Mouse (Mus musculus) hindbrain, embryonic 12.5 days (tissue): ENCODE results near the gene Mmp19. TPM values are rescaled to one million over a fixed set of nuclear protein-coding genes. Genes with fewer than 3 reads are reported as not detected.

Source experiments
- ATAC-seq: fragments of 200-750 bp; cut with Nextera tagmentation; 2 replicates; pipeline ENCODE4 v1.8.0; 2017; ENCODE audit warnings: moderate TSS enrichment; ENCODE audit not compliant: low FRiP score
- H3K27ac ChIP-seq: fragments of 300-500 bp; sonication (generic); 2 replicates; pipeline ENCODE4 v1.5.1; 2016; ENCODE audit warnings: mild to moderate bottlenecking
- H3K27me3 ChIP-seq: fragments of 300-500 bp; sonication (generic); 2 replicates; pipeline ENCODE4 v1.6.1; 2016; ENCODE audit warnings: mild to moderate bottlenecking
- H3K36me3 ChIP-seq: fragments of 300-500 bp; sonication (generic); 2 replicates; pipeline ENCODE4 v1.6.1; 2016; ENCODE audit warnings: mild to moderate bottlenecking
- H3K4me1 ChIP-seq: fragments of 300-500 bp; sonication (generic); 2 replicates; pipeline ENCODE4 v1.6.1; 2016
- H3K4me2 ChIP-seq: fragments of 300-500 bp; sonication (generic); replicated peaks from 2 replicates; pipeline ENCODE4 v1.6.1; 2016; ENCODE audit warnings: mild to moderate bottlenecking
- H3K4me3 ChIP-seq: fragments of 300-500 bp; sonication (generic); 2 replicates; pipeline ENCODE4 v1.5.1; 2016; ENCODE audit warnings: mild to moderate bottlenecking
- H3K9ac ChIP-seq: fragments of 300-500 bp; sonication (generic); 2 replicates; pipeline ENCODE4 v1.6.1; 2016; ENCODE audit warnings: mild to moderate bottlenecking, moderate library complexity
- H3K9me3 ChIP-seq: fragments of 300-500 bp; sonication (generic); replicated peaks from 2 replicates; pipeline ENCODE4 v1.6.1; 2016; ENCODE audit warnings: mild to moderate bottlenecking
- WGBS: fragments of 180-500 bp; shearing (Covaris S2); methylation state at CpG from one replicate; pipeline ENCODE4 v1.1.7; 2016; 5-methylcytosine and 5-hydroxymethylcytosine counted together
- polyA plus RNA-seq: library from polyadenylated mRNA; unstranded; fragments of >200 nt; fragmentation: Nextera tagmentation; extraction: Ambion mirVana; gene quantifications from 2 replicates; pipeline ENCODE4 v1.2.1, GENCODE M21; 2016

Mmp19 gene
- polyA plus RNA-seq, 1 experiment from 2014 or later = 0.63 TPM

DNA sequence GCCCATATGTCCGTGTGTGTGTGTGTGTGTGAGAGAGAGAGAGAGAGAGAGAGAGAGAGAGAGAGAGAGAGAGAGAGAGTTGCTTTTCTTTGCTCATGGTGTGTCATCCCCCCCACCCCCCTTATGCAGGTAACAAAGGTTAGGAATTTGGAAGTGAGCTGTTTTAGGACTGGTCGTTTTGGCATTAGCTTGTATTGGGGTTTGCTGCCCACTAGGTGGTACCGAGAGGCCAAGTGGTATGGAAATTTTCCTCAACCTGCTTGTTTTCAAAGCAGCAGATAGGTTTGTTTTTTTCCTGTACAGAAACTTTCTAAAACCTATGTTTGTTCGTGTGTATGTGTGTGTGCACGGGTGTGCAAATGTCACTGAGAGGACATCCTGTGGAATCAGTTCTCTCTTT lies 17.0 kb upstream of the Mmp19 start:
- no peaks in the 10 kb centered on the region for H3K27me3 ChIP-seq
- H3K4me2 ChIP-seq = no peak overlapping the region
- ATAC-seq = no peak
- no peak overlapping the region for H3K27ac ChIP-seq
- H3K9ac ChIP-seq = no peak overlapping the region
- H3K4me1 ChIP-seq = no peaks in the 10 kb centered on the region
- H3K4me3 ChIP-seq = no peak overlapping the region
- no peaks in the 10 kb centered on the region for H3K36me3 ChIP-seq
- no peaks in the 10 kb centered on the region for H3K9me3 ChIP-seq
- 35% methylated on average over 5 of the region's 5 CpGs for whole genome bisulfite sequencing

GRCm38 (mm10) chr10:128778441-128778840 lies 12.3 kb upstream of the Mmp19 start:
- ATAC-seq = no peak
- Histone ChIP-seq H3K4me3 (no peak overlapping the region), H3K36me3 (no peaks in the 10 kb centered on the region), H3K9me3 (no peaks in the 10 kb centered on the region), H3K9ac (no peak overlapping the region), H3K27ac (no peak overlapping the region), H3K4me2 (no peak overlapping the region), H3K4me1 (no peaks in the 10 kb centered on the region), H3K27me3 (no peaks in the 10 kb centered on the region)
- WGBS = 88% methylated on average over 2 of the region's 2 CpGs

- WGBS = 29% methylated on average over 8 of the region's 8 CpGs
- ATAC-seq = no peak
- Histone ChIP-seq H3K27me3 (no peaks in the 10 kb centered on the region), H3K9ac (no peak overlapping the region), H3K36me3 (no peaks in the 10 kb centered on the region), H3K27ac (no peak overlapping the region), H3K4me2 (no peak overlapping the region), H3K4me1 (no peaks in the 10 kb centered on the region), H3K4me3 (no peak overlapping the region), H3K9me3 (peaks cover 5% of the 10 kb centered on the region; the same call in 1 of the 2 replicates)
Observed at GRCm38 (mm10) chr10:128779011-128779795, 11.5 kb upstream of the Mmp19 start.

- no peaks in the 10 kb centered on the region for H3K27me3 ChIP-seq
- no peak overlapping the region for H3K4me3 ChIP-seq
- H3K4me2 ChIP-seq = no peak overlapping the region
- no peak overlapping the region for H3K9ac ChIP-seq
- 86% methylated on average over 1 of the region's 1 CpGs for WGBS
- H3K36me3 ChIP-seq = no peaks in the 10 kb centered on the region
- no peaks in the 10 kb centered on the region for H3K4me1 ChIP-seq
- H3K27ac ChIP-seq = no peak overlapping the region
- no peak for ATAC-seq
- peaks cover 10% of the 10 kb centered on the region; the same call in 1 of the 2 replicates for H3K9me3 ChIP-seq
Observed at GRCm38 (mm10) chr10:128780200-128780599, 10.5 kb upstream of the Mmp19 start.

DNA sequence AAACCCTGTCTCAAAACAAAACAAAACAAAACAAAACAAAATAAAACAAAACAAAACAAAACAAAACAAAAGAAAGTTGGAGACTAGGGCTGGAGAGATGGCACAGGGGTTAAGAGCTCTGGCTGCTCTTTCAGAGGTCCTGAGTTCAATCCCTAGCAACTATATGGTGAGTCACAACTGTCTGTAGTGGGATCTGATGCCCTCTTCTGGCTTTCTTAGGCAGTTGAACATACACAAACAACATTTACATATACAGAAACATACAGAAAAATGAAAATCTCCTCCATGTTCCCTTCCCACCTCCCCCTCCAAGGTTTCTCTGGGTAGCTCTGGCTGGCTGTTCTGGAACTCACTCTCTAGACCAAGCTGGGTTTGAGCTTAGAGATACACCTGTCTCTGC lies 1.3 kb downstream of the Mmp19 start:
- Histone ChIP-seq H3K9me3 (no peaks in the 10 kb centered on the region), H3K4me2 (no peak overlapping the region), H3K9ac (no peak overlapping the region), H3K27ac (no peak overlapping the region), H3K4me1 (no peaks in the 10 kb centered on the region), H3K4me3 (no peak overlapping the region), H3K27me3 (no peaks in the 10 kb centered on the region), H3K36me3 (no peaks in the 10 kb centered on the region)
- ATAC-seq = no peak

DNA sequence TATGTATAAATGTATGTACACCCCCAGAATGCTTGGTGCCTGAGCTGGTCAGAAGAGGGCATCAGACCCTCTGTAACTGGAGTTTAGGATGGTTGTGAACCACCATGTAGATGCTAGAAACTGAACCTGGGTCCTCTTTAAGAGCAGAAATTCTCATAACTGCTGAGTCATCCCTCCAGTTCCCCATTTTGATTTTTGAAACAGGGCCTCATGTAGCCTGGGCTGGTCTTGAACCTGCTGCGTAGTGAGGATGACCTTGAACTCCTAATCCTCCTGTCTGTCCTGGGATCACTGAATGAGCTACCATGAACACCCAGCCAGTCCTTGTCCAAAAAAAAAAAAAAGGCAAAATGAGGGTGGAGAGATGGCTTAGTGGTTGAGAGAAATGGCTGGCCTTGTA lies 2.5 kb downstream of the Mmp19 start:
- no peak for ATAC-seq
- 100% methylated on average over 1 of the region's 1 CpGs for WGBS

GRCm38 (mm10) chr10:128794391-128794790 lies 3.7 kb downstream of the Mmp19 start:
- H3K9me3 ChIP-seq = no peaks in the 10 kb centered on the region
- no peak overlapping the region for H3K9ac ChIP-seq
- no peak overlapping the region for H3K27ac ChIP-seq
- WGBS = 93% methylated on average over 5 of the region's 5 CpGs
- ATAC-seq = no peak
- peaks cover 10% of the 10 kb centered on the region; the same call in 1 of the 2 replicates for H3K36me3 ChIP-seq
- H3K4me3 ChIP-seq = no peak overlapping the region
- H3K4me1 ChIP-seq = no peaks in the 10 kb centered on the region
- H3K27me3 ChIP-seq = no peaks in the 10 kb centered on the region
- no peak overlapping the region for H3K4me2 ChIP-seq

More for the DNA sequence above, 2.5 kb downstream of the Mmp19 start:
- Histone ChIP-seq H3K4me1 (no peaks in the 10 kb centered on the region), H3K36me3 (peaks cover 3% of the 10 kb centered on the region; the same call in 1 of the 2 replicates), H3K9ac (no peak overlapping the region), H3K27ac (no peak overlapping the region), H3K27me3 (no peaks in the 10 kb centered on the region), H3K9me3 (no peaks in the 10 kb centered on the region), H3K4me2 (no peak overlapping the region), H3K4me3 (no peak overlapping the region)

- peaks cover 15% of the 10 kb centered on the region; the same call in 1 of the 2 replicates for H3K36me3 ChIP-seq
- H3K4me3 ChIP-seq = no peak overlapping the region
- no peak overlapping the region for H3K27ac ChIP-seq
- no peak for ATAC-seq
- H3K9ac ChIP-seq = no peak overlapping the region
- H3K9me3 ChIP-seq = no peaks in the 10 kb centered on the region
- 100% methylated on average over 3 of the region's 3 CpGs for WGBS
- no peak overlapping the region for H3K4me2 ChIP-seq
- H3K27me3 ChIP-seq = no peaks in the 10 kb centered on the region
- H3K4me1 ChIP-seq = no peaks in the 10 kb centered on the region
Observed at GRCm38 (mm10) chr10:128795581-128795980, 4.9 kb downstream of the Mmp19 start.

- 95% methylated on average over 8 of the region's 8 CpGs for WGBS
- ATAC-seq = no peak
- H3K27ac ChIP-seq = no peak overlapping the region
- H3K4me3 ChIP-seq = no peak overlapping the region
- no peaks in the 10 kb centered on the region for H3K27me3 ChIP-seq
- H3K4me1 ChIP-seq = peaks cover 11% of the 10 kb centered on the region
- H3K9ac ChIP-seq = no peak overlapping the region
- peaks cover 21% of the 10 kb centered on the region for H3K36me3 ChIP-seq
- H3K9me3 ChIP-seq = no peaks in the 10 kb centered on the region
- H3K4me2 ChIP-seq = no peak overlapping the region
Observed at GRCm38 (mm10) chr10:128798676-128799075, 8.0 kb downstream of the Mmp19 start.

GRCm38 (mm10) chr10:128801981-128802495 lies 11.3 kb downstream of the Mmp19 start:
- Histone ChIP-seq H3K9ac (peak overlapping the region; percentile 9; the same call in 1 of the 2 replicates), H3K36me3 (peaks cover 24% of the 10 kb centered on the region), H3K27ac (no peak overlapping the region), H3K4me1 (peaks cover 23% of the 10 kb centered on the region), H3K27me3 (no peaks in the 10 kb centered on the region), H3K4me3 (no peak overlapping the region), H3K9me3 (no peaks in the 10 kb centered on the region), H3K4me2 (no peak overlapping the region)
- 89% methylated on average over 16 of the region's 16 CpGs for WGBS
- ATAC-seq = no peak

DNA sequence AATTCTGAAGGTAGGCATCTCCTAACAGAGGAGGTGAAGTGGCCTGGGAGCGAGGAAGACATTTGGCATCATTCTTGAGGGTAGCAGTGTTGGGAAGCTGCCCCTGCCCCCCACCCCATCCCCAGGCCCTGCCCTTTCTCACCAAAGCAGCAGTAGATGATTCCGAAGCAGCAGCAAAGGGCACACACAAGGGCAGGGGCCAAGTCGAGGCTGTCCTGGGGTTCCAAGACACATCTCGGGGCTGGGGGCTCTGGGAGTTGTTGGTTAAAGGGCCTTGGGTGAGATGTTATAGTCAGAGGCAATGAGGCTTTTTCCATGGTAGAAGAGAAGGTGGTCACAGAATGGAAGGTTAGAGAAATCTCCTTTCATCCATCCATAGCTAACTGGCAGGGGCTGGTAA lies 12.2 kb downstream of the Mmp19 start:
- peak overlapping the region; percentile 65 for H3K4me2 ChIP-seq
- 0 out of 2 replicates have a peak overlapping the region, but pooled peaks have one; percentile 33 for H3K9ac ChIP-seq
- H3K9me3 ChIP-seq = no peaks in the 10 kb centered on the region
- H3K4me3 ChIP-seq = peak overlapping the region; percentile 79; the same call in 1 of the 2 replicates
- H3K4me1 ChIP-seq = peaks cover 33% of the 10 kb centered on the region
- WGBS = 62% methylated on average over 4 of the region's 4 CpGs
- no peak for ATAC-seq
- H3K36me3 ChIP-seq = peaks cover 23% of the 10 kb centered on the region
- no peak overlapping the region for H3K27ac ChIP-seq
- no peaks in the 10 kb centered on the region for H3K27me3 ChIP-seq

- H3K4me2 ChIP-seq = peak overlapping the region; percentile 65
- no peak for ATAC-seq
- 16% methylated on average over 6 of the region's 6 CpGs for WGBS
Observed at GRCm38 (mm10) chr10:128803361-128803760, 12.7 kb downstream of the Mmp19 start.

More at GRCm38 (mm10) chr10:128803361-128803760, 12.7 kb downstream of the Mmp19 start:
- H3K36me3 ChIP-seq = peaks cover 24% of the 10 kb centered on the region
- H3K4me3 ChIP-seq = peak overlapping the region; percentile 79
- H3K27me3 ChIP-seq = no peaks in the 10 kb centered on the region
- H3K4me1 ChIP-seq = peaks cover 37% of the 10 kb centered on the region
- H3K9me3 ChIP-seq = no peaks in the 10 kb centered on the region
- peak overlapping the region; percentile 89 for H3K9ac ChIP-seq
- H3K27ac ChIP-seq = peak overlapping the region; percentile 97; the same call in 1 of the 2 replicates
